Mouse (Mus musculus) midbrain, embryonic 12.5 days (tissue): ENCODE results near the gene Klf3. TPM values are rescaled to one million over a fixed set of nuclear protein-coding genes. Genes with fewer than 3 reads are reported as not detected.

Experiments used
- ATAC-seq: fragments of 200-750 bp; cut with Nextera tagmentation; 2 replicates; pipeline ENCODE4 v1.8.0; 2017; ENCODE audit warnings: low read depth, moderate TSS enrichment, moderate library complexity; ENCODE audit not compliant: low FRiP score
- H3K27ac ChIP-seq: fragments of 300-500 bp; sonication (generic); replicated peaks from 2 replicates; pipeline ENCODE4 v1.5.1; 2016; ENCODE audit warnings: mild to moderate bottlenecking
- H3K27me3 ChIP-seq: fragments of 300-500 bp; sonication (generic); 2 replicates; pipeline ENCODE4 v1.6.1; 2016; ENCODE audit warnings: mild to moderate bottlenecking
- H3K36me3 ChIP-seq: fragments of 300-500 bp; sonication (generic); 2 replicates; pipeline ENCODE4 v1.6.1; 2016
- H3K4me1 ChIP-seq: fragments of 300-500 bp; sonication (generic); 2 replicates; pipeline ENCODE4 v1.6.1; 2016
- H3K4me2 ChIP-seq: fragments of 300-500 bp; sonication (generic); replicated peaks from 2 replicates; pipeline ENCODE4 v1.6.1; 2016; ENCODE audit warnings: mild to moderate bottlenecking, moderate library complexity
- H3K4me3 ChIP-seq: fragments of 300-500 bp; sonication (generic); 2 replicates; pipeline ENCODE4 v1.5.1; 2016; ENCODE audit warnings: mild to moderate bottlenecking
- H3K9ac ChIP-seq: fragments of 300-500 bp; sonication (generic); replicated peaks from 2 replicates; pipeline ENCODE4 v1.6.1; 2016; ENCODE audit warnings: mild to moderate bottlenecking, moderate library complexity
- H3K9me3 ChIP-seq: fragments of 300-500 bp; sonication (generic); 2 replicates; pipeline ENCODE4 v1.6.1; 2016; ENCODE audit warnings: mild to moderate bottlenecking
- WGBS: fragments of 180-500 bp; shearing (Covaris S2); methylation state at CpG from one replicate; pipeline ENCODE4 v1.1.7; 2016; 5-methylcytosine and 5-hydroxymethylcytosine counted together
- polyA plus RNA-seq: library from polyadenylated mRNA; unstranded; fragments of >200 nt; fragmentation: Nextera tagmentation; extraction: Ambion mirVana; gene quantifications from 2 replicates; pipeline ENCODE4 v1.2.1, GENCODE M21; 2016

The Klf3 gene
- polyA plus RNA-seq, 1 experiment from 2014 or later = 37.4 TPM

- H3K4me2 ChIP-seq = no peak overlapping the region
- H3K27ac ChIP-seq = no peak overlapping the region
- H3K9ac ChIP-seq = no peak overlapping the region
- no peak for ATAC-seq
- H3K9me3 ChIP-seq = peaks cover 8% of the 10 kb centered on the region; the same call in 1 of the 2 replicates
- H3K27me3 ChIP-seq = no peaks in the 10 kb centered on the region
- H3K4me3 ChIP-seq = no peak overlapping the region
- H3K36me3 ChIP-seq = no peaks in the 10 kb centered on the region
- 85% methylated on average over 3 of the region's 3 CpGs for WGBS
- H3K4me1 ChIP-seq = no peaks in the 10 kb centered on the region
These were observed 41.4 kb downstream of the Klf3 start for GRCm38 (mm10) chr5:64844622-64845021.

- WGBS = 83% methylated on average over 2 of the region's 2 CpGs
- no peak overlapping the region for H3K9ac ChIP-seq
- no peak overlapping the region for H3K27ac ChIP-seq
- no peaks in the 10 kb centered on the region for H3K36me3 ChIP-seq
- no peaks in the 10 kb centered on the region for H3K4me1 ChIP-seq
- no peak for ATAC-seq
- H3K4me2 ChIP-seq = no peak overlapping the region
- peaks cover 8% of the 10 kb centered on the region; the same call in 1 of the 2 replicates for H3K9me3 ChIP-seq
- no peaks in the 10 kb centered on the region for H3K27me3 ChIP-seq
- no peak overlapping the region for H3K4me3 ChIP-seq
These were observed 44.1 kb downstream of the Klf3 start for GRCm38 (mm10) chr5:64847305-64847704.

- 86% methylated on average over 7 of the region's 7 CpGs for WGBS
- Histone ChIP-seq H3K27ac (no peak overlapping the region), H3K4me3 (no peak overlapping the region), H3K4me1 (no peaks in the 10 kb centered on the region), H3K4me2 (no peak overlapping the region), H3K9ac (no peak overlapping the region), H3K27me3 (no peaks in the 10 kb centered on the region), H3K36me3 (no peaks in the 10 kb centered on the region), H3K9me3 (0 out of 2 replicates have a peak, but pooled peaks cover 2% of the 10 kb centered on the region)
- no peak for ATAC-seq
These were observed 46.7 kb downstream of the Klf3 start for GRCm38 (mm10) chr5:64849892-64850291.

GRCm38 (mm10) chr5:64852656-64853398, 49.6 kb downstream of the Klf3 start:
- Histone ChIP-seq H3K36me3 (no peaks in the 10 kb centered on the region), H3K9me3 (peaks cover 10% of the 10 kb centered on the region), H3K9ac (no peak overlapping the region), H3K27ac (no peak overlapping the region), H3K27me3 (no peaks in the 10 kb centered on the region), H3K4me3 (no peak overlapping the region), H3K4me2 (no peak overlapping the region), H3K4me1 (no peaks in the 10 kb centered on the region)
- WGBS = 67% methylated on average over 5 of the region's 5 CpGs
- no peak for ATAC-seq

GRCm38 (mm10) chr5:64853421-64853820, 50.2 kb downstream of the Klf3 start:
- H3K36me3 ChIP-seq = no peaks in the 10 kb centered on the region
- WGBS = 96% methylated on average over 5 of the region's 5 CpGs

GRCm38 (mm10) chr5:64855199-64855598, 52.0 kb downstream of the Klf3 start:
- no peaks in the 10 kb centered on the region for H3K27me3 ChIP-seq
- peaks cover 10% of the 10 kb centered on the region for H3K9me3 ChIP-seq
- no peak for ATAC-seq

More at GRCm38 (mm10) chr5:64853421-64853820, 50.2 kb downstream of the Klf3 start:
- H3K27ac ChIP-seq = no peak overlapping the region
- peaks cover 10% of the 10 kb centered on the region for H3K9me3 ChIP-seq
- no peaks in the 10 kb centered on the region for H3K4me1 ChIP-seq
- H3K27me3 ChIP-seq = no peaks in the 10 kb centered on the region
- H3K4me3 ChIP-seq = no peak overlapping the region
- H3K9ac ChIP-seq = no peak overlapping the region
- ATAC-seq = no peak
- H3K4me2 ChIP-seq = no peak overlapping the region

GRCm38 (mm10) chr5:64860900-64861470, 57.8 kb downstream of the Klf3 start:
- H3K9me3 ChIP-seq = peaks cover 2% of the 10 kb centered on the region; the same call in 1 of the 2 replicates
- H3K27me3 ChIP-seq = no peaks in the 10 kb centered on the region
- H3K4me3 ChIP-seq = no peak overlapping the region
- no peak for ATAC-seq
- H3K9ac ChIP-seq = no peak overlapping the region
- H3K36me3 ChIP-seq = no peaks in the 10 kb centered on the region
- H3K27ac ChIP-seq = no peak overlapping the region
- no peak overlapping the region for H3K4me2 ChIP-seq
- H3K4me1 ChIP-seq = no peaks in the 10 kb centered on the region
- WGBS = 60% methylated on average over 5 of the region's 5 CpGs

More at GRCm38 (mm10) chr5:64855199-64855598, 52.0 kb downstream of the Klf3 start:
- Histone ChIP-seq H3K27ac (no peak overlapping the region), H3K4me1 (no peaks in the 10 kb centered on the region), H3K36me3 (no peaks in the 10 kb centered on the region), H3K4me3 (no peak overlapping the region), H3K4me2 (no peak overlapping the region), H3K9ac (no peak overlapping the region)

GRCm38 (mm10) chr5:64861471-64862199, 58.4 kb downstream of the Klf3 start:
- H3K36me3 ChIP-seq = no peaks in the 10 kb centered on the region
- H3K27ac ChIP-seq = no peak overlapping the region
- WGBS = 76% methylated on average over 17 of the region's 17 CpGs

GRCm38 (mm10) chr5:64862269-64862668, 59.1 kb downstream of the Klf3 start:
- Histone ChIP-seq H3K9ac (no peak overlapping the region), H3K27ac (no peak overlapping the region), H3K4me1 (no peaks in the 10 kb centered on the region), H3K9me3 (no peaks in the 10 kb centered on the region), H3K27me3 (no peaks in the 10 kb centered on the region), H3K4me2 (no peak overlapping the region), H3K4me3 (no peak overlapping the region), H3K36me3 (no peaks in the 10 kb centered on the region)
- 81% methylated on average over 9 of the region's 9 CpGs for WGBS
- no peak for ATAC-seq

More at GRCm38 (mm10) chr5:64861471-64862199, 58.4 kb downstream of the Klf3 start:
- Histone ChIP-seq H3K4me2 (no peak overlapping the region), H3K4me3 (no peak overlapping the region), H3K4me1 (no peaks in the 10 kb centered on the region), H3K9me3 (no peaks in the 10 kb centered on the region), H3K9ac (no peak overlapping the region), H3K27me3 (no peaks in the 10 kb centered on the region)
- no peak for ATAC-seq

GRCm38 (mm10) chr5:64864699-64865108, 61.5 kb downstream of the Klf3 start:
- ATAC-seq = no peak
- Histone ChIP-seq H3K27ac (no peak overlapping the region), H3K36me3 (no peaks in the 10 kb centered on the region), H3K4me3 (no peak overlapping the region), H3K9ac (no peak overlapping the region), H3K9me3 (0 out of 2 replicates have a peak, but pooled peaks cover 4% of the 10 kb centered on the region), H3K4me1 (no peaks in the 10 kb centered on the region), H3K4me2 (no peak overlapping the region), H3K27me3 (no peaks in the 10 kb centered on the region)
- 65% methylated on average over 4 of the region's 4 CpGs for WGBS

GRCm38 (mm10) chr5:64865219-64865964, 62.2 kb downstream of the Klf3 start:
- no peak overlapping the region for H3K4me2 ChIP-seq
- ATAC-seq = no peak
- H3K9me3 ChIP-seq = 0 out of 2 replicates have a peak, but pooled peaks cover 4% of the 10 kb centered on the region
- H3K27ac ChIP-seq = no peak overlapping the region
- H3K4me1 ChIP-seq = no peaks in the 10 kb centered on the region
- WGBS = 83% methylated on average over 12 of the region's 12 CpGs
- no peaks in the 10 kb centered on the region for H3K36me3 ChIP-seq
- H3K9ac ChIP-seq = no peak overlapping the region
- H3K27me3 ChIP-seq = no peaks in the 10 kb centered on the region
- no peak overlapping the region for H3K4me3 ChIP-seq
